Mouse (Mus musculus) small intestine, adult 10 weeks (tissue): Measurements from ENCODE around the gene Adamtsl2. TPM values are rescaled to one million over a fixed set of nuclear protein-coding genes. Genes with fewer than 3 reads are reported as not detected.

Experiments used
- polyA plus RNA-seq: library from polyadenylated mRNA; stranded (reverse); fragments of 350-450 nt; fragmentation: Illumina TruSeq; extraction: RNeasy Lipid Tissue Mini Kit (QIAGEN cat#74804); gene quantifications from one replicate; pipeline ENCODE4 v1.2.3, GENCODE M21; 2014; ENCODE audit warnings: low replicate concordance

Gene Adamtsl2
- polyA plus RNA-seq = not detected

GRCm38 (mm10) chr2:27079152-27079584 is at the start of gene Adamtsl2:
TSS of gene Adamtsl2 (plus strand) at chr2:27079379.

GRCm38 (mm10) chr2:27071978-27072377 is 7.2 kb upstream of the Adamtsl2 start, which contains the start of gene Mymk:
TSS of gene Mymk (minus strand) at chr2:27072179.

GRCm38 (mm10) chr2:27141950-27142693 is 62.9 kb downstream of the Adamtsl2 start, which contains the start of gene Fam163b:
TSS of gene Fam163b (minus strand) at chr2:27142491.

Other genes with a start within 250 kb of the Adamtsl2 start
- gene Abo, start 214.4 kb upstream of the Adamtsl2 start, polyA plus RNA-seq = not detected
- gene Surf6, start 176.5 kb upstream of the Adamtsl2 start, polyA plus RNA-seq = 5.5 TPM
- 5.4 TPM for gene Med22, start 168.7 kb upstream of the Adamtsl2 start, polyA plus RNA-seq
- 33.3 TPM for gene Rpl7a, start 168.6 kb upstream of the Adamtsl2 start, polyA plus RNA-seq
- 3.6 TPM for gene Surf2, start 163.0 kb upstream of the Adamtsl2 start, polyA plus RNA-seq
- 21.3 TPM for gene Surf1, start 162.8 kb upstream of the Adamtsl2 start, polyA plus RNA-seq
- 186 TPM for gene Surf4, start 145.5 kb upstream of the Adamtsl2 start, polyA plus RNA-seq
- not detected for gene Stkld1, start 145.3 kb upstream of the Adamtsl2 start, polyA plus RNA-seq
- gene Rexo4, start 115.0 kb upstream of the Adamtsl2 start, polyA plus RNA-seq = 56.6 TPM
- gene Adamts13, start 106.0 kb upstream of the Adamtsl2 start, polyA plus RNA-seq = not detected
- 14.2 TPM for gene Cacfd1, start 69.5 kb upstream of the Adamtsl2 start, polyA plus RNA-seq
- gene Slc2a6, start 51.4 kb upstream of the Adamtsl2 start, polyA plus RNA-seq = not detected
- gene Mymk, start 7.2 kb upstream of the Adamtsl2 start, polyA plus RNA-seq = not detected
- gene Fam163b, start 63.1 kb downstream of the Adamtsl2 start, polyA plus RNA-seq = not detected
- gene Dbh, start 85.9 kb downstream of the Adamtsl2 start, polyA plus RNA-seq = not detected
- gene Sardh, start 169.0 kb downstream of the Adamtsl2 start, polyA plus RNA-seq = 0.67 TPM